Mouse (Mus musculus): ENCODE measurements around the gene Nlrp4b. TPM values are rescaled to one million over a fixed set of nuclear protein-coding genes. Genes with fewer than 3 reads are reported as not detected.
"Not testable (repeated sequence)": the region's sequence is repeated elsewhere in the genome, so short reads cannot be mapped to it uniquely, and the experiment has no call there.

Nlrp4b gene
- not detected for total RNA-seq (2021)
- long read RNA-seq, experiment 1: 0 reads
- long read RNA-seq, experiment 2: 0 reads

- DNase-seq (ENCODE audit: extremely low spot score in 1 of 2, low spot score in 2 of 2): no peak
- Histone ChIP-seq H3K27ac (no peak within 1 kb of the TSS), H3K4me3 (no peak within 1 kb of the TSS)
- intact Hi-C loops (cut with DNase I): no loop called here
- no peak for TF ChIP-seq CTCF (IDR thresholded peaks at IDR 0.05)
Observed at GRCm38 (mm10) chr7:10687489-10687888, at the start of gene Nlrp4b. TSS of gene Nlrp4b (plus strand) at chr7:10687789.

- TF ChIP-seq CTCF (IDR thresholded peaks at IDR 0.05): no peak
- intact Hi-C loops (cut with DNase I): no loop called here
- no peak for DNase-seq (ENCODE audit: extremely low spot score in 1 of 2, low spot score in 2 of 2)
- Histone ChIP-seq H3K4me3 (no peak within 1 kb of the TSS), H3K27ac (no peak within 1 kb of the TSS)
Observed at GRCm38 (mm10) chr7:10754264-10754663, 66.7 kb downstream of the Nlrp4b start, which contains the start of gene Vmn1r71. TSS of gene Vmn1r71 (minus strand) at chr7:10754364.

GRCm38 (mm10) chr7:10757551-10757950 is 70.0 kb downstream of the Nlrp4b start:
- intact Hi-C loops (cut with DNase I); H3K4me3 ChIP-seq; H3K27ac ChIP-seq; DNase-seq (ENCODE audit: extremely low spot score in 1 of 2, low spot score in 2 of 2): not testable (repeated sequence)

Other genes with a start within 250 kb of the Nlrp4b start
- gene Vmn1r67, start 244.5 kb upstream of the Nlrp4b start, total RNA-seq (2021): not detected
- gene Zik1, start 192.4 kb upstream of the Nlrp4b start, total RNA-seq (2021): 10 to 100 TPM; 15.0 to 15.7 TPM
- not detected for gene Vmn1r68, start 129.3 kb upstream of the Nlrp4b start, total RNA-seq (2021)
- gene Vmn1r69, start 74.1 kb upstream of the Nlrp4b start, total RNA-seq (2021): not detected
- not detected for gene Vmn1r70, start 56.3 kb upstream of the Nlrp4b start, total RNA-seq (2021)
- gene Vmn1r71, start 66.6 kb downstream of the Nlrp4b start, total RNA-seq (2021): not detected
- gene Zscan4b, start 217.3 kb downstream of the Nlrp4b start, total RNA-seq (2021): not detected

Measured in left cerebral cortex, adult 2 months (tissue).